Mouse (Mus musculus) ovary, postnatal 10 days (tissue): ENCODE data around the gene Tmem164.

ENCODE experiments used
- DNase-seq: peaks from one replicate; pipeline ENCODE4 v3.0.0; 2022; ENCODE audit warnings: low spot score

Gene Tmem164

DNA sequence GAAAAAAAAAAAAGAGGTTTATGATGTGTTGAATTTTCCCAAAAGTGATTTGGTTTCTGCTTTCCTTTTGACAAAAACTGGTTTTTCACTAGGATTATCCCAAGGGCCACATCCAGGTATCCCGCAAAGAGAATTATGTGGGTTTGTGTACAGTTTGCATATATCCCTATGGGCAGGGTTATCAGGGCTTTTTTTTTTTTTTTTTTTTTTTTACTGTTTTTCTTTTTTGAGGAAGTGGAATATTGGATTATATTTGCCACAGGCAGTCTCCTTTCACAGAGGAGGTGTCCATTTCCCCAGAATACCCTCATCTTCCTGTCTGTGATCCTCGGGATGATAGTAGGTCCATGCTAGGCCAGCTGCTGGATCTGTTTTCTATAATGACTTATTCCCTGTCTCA lies 148.1 kb downstream of the Tmem164 start:
- no peak for DNase-seq

DNA sequence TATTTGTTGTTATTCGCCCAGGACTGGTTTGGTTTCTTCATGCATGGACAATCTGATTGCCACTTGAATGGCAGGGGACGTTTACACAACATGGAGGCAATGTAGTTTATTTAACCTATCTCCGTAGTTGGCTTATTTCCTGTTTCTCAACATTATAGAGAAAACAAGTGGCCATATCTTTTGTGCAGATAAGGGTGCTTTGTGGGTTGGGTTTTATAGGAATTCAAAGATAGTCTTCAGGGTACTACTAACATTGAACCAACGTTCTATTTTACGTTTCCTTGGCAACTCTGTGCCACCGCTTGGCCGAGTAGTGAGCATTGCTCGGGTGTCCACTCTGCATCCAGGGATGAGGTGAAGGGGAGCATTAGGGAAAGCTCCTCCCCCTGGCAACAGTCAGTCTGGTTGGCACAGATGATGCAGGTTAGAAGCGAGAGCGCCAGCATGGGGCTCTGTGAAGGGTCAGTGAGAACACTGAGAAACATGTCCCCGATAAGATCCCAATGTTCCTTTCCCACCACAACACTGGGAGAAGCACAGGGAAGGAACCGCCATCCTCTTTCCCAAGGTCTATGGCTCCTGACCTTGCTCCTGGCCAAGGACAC lies 148.8 kb downstream of the Tmem164 start:
- DNase-seq: no peak

GRCm38 (mm10) chrX:142830572-142830971 lies 149.4 kb downstream of the Tmem164 start:
- no peak for DNase-seq

- DNase-seq: no peak
Measured at GRCm38 (mm10) chrX:142832221-142832620, 151.0 kb downstream of the Tmem164 start.

DNA sequence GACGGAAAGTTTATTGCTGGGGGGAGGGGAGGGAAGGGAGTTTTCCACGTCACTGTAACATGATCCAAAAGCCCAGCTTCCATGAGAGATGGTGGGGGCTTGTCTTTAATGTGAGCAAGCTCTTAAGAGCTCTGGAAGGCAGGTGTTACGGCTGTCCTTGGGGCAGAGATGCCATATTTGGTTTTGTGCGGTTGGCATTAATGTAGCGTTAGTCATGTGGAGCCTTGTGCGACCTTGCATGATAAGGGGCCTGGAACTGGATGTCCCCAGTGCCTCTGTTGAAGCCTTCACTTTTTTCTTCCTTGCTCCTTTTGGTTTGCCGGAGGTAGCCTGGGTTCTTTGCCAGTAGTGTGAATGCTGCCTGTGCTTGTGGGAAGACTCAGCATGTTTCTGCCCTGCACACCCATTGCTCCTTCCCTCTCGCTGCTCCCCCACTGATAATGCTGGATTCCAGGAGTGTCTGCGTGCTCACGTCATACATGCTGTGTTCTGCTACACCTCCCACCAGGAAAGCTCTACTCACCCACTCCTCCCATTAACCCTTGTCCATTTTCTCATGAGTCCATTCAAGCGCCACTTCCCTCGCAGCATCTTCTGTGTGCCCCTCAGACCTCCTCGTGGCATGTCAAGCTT lies 152.1 kb downstream of the Tmem164 start:
- DNase-seq: no peak

DNA sequence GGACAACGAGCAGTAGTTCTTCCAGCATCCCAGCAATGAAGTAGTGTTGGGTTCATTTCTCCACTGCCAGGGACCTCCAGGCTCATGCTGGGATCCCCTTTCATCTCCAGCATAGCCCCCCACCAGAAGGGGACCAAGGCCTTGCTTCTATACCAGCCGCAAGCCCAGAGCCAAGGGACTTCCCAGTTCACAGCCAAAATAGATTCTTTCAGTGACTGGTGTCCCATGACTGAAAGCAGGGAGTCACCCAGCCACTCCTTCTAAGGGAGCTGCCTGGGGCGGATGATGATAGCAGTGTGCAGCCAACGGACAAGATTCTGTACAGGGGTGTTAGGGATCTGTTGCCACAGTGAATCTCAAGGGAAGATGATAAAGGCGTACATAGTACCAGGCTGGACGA lies 153.6 kb downstream of the Tmem164 start:
- DNase-seq: no peak

- no peak for DNase-seq
Measured at GRCm38 (mm10) chrX:142836399-142836798, 155.2 kb downstream of the Tmem164 start.

- no peak for DNase-seq
Measured at GRCm38 (mm10) chrX:142837316-142837715, 156.1 kb downstream of the Tmem164 start.

DNA sequence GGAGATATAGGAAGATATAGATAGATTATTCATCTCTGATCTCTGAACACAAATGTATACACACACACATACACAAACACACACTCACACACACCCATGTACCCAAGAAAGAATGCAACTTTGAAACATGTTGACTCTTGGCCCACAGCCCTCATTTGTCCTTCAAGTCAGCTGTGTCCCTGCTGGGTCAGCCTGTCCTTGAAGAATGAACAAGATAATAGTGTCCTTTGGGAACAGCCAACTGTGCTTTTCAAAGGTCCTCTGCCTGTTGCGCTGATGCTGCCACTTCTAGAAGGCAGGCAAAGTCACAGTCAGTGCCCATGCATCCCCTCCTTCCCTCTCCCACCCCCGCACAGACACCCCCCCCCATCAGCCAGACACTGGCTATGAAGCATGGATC lies 157.6 kb downstream of the Tmem164 start:
- no peak for DNase-seq

- DNase-seq: no peak
Measured at GRCm38 (mm10) chrX:142839411-142839810, 158.2 kb downstream of the Tmem164 start.

- DNase-seq: no peak
Measured at GRCm38 (mm10) chrX:142841916-142842315, 160.7 kb downstream of the Tmem164 start.

DNA sequence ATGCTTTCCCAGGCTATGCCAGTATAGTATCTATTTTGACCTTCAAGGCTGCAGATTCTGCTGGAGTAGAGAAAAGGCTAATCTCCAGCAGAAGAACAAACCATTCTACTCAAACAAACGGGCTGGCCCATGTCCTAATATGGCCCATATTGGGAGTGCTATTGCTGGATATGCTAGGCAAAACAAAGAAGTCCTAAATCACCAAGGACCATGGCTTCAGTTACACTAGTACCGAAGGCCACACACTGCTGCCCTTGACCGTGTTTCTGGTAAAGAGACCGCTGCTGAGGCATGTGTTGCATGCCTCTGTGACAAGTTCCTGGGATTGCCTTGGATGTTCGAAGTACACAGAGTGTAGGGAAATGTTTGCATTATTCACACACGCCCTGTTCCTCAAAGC lies 165.1 kb downstream of the Tmem164 start:
- no peak for DNase-seq

DNA sequence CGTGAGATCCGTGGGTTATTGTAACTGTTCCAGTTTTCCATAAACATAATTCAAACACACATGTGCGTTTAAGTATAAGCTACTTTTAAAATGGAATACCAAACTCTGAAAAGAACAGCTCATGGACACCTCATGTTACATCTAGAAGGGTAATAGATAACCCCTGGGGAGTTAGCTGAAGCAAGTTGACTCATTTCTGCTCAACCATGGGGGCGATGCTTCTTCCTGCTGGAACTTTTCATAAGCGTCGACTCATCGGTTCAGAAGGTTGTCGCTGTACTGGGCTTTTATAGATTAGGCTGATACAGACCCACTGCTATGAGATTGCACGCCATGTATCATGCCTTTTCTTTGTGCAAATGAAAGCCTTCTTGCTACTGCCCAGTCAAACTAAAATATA lies 166.8 kb downstream of the Tmem164 start:
- no peak for DNase-seq

DNA sequence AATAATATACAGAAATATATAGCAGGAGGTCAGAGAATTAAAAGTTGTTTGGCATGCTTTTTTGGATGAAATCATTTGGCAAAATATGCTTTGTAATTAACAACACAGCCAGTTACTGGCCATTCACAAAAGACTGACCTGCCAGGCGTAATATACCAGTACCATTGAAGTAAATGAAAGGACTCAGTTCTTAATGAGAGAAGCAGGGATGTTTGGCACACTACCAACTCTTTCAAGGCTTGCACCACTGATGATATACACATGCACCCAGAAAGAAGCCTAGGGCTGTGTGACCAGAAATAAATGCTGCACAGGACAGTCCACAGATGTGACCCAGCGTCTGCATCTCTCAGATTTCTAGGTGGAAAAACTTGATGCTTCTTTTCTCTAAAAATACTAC lies 188.6 kb downstream of the Tmem164 start:
- DNase-seq: no peak

DNA sequence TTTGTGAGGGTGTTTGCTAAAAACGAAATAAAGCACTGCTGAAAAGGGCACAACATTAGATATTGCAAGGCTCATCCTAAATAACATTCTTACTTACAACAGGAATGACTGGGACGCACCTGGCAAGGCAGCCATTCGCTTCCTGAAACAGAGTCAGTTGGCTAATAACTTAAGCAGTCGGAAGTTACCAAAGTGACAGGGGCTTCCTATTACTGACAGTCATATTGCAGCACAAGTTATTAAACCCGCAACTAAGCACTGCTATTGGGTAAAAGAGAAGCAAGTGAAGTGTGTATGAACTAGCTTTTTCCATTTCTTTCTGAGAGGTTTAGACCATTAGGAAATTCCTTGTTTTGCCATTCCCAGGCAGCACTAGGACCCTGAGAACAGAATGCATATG lies 201.0 kb downstream of the Tmem164 start:
- DNase-seq: no peak

DNA sequence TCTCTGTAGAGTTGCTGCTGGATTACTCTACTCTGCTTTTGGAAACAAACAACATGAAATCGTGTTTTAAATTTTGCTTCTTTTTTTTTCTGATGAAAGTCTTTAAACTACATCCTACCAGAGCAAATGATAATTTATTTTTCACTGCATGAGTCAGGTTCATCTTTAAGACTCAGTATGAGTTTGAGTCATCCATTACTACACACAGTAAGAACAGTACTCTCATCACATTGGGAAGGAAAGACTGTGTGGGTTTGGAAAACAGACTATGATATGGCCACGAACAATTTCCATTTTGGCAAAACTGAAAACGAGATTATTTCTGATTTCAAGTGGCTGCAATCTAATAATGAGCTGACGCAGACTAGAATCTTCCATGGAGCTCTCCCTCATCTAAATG lies 202.4 kb downstream of the Tmem164 start:
- DNase-seq: no peak

- no peak for DNase-seq
Measured at GRCm38 (mm10) chrX:142885962-142886361, 204.8 kb downstream of the Tmem164 start.
